Mouse (Mus musculus) intestine, postnatal 0 days (tissue): Measurements from ENCODE around the gene Ghrh. TPM values are rescaled to one million over a fixed set of nuclear protein-coding genes. Genes with fewer than 3 reads are reported as not detected.
"Not testable (repeated sequence)": the region's sequence is repeated elsewhere in the genome, so short reads cannot be mapped to it uniquely, and the experiment has no call there.

Source experiments
- ATAC-seq: fragments of 200-750 bp; cut with Nextera tagmentation; 2 replicates; pipeline ENCODE4 v1.8.0; 2017; ENCODE audit warnings: mild to moderate bottlenecking, moderate TSS enrichment, moderate library complexity
- H3K27ac ChIP-seq: fragments of 300-500 bp; sonication (generic); 2 replicates; pipeline ENCODE4 v1.5.1; 2014; ENCODE audit warnings: mild to moderate bottlenecking, low read depth, low read length, moderate library complexity
- H3K27me3 ChIP-seq: fragments of 300-500 bp; sonication (generic); replicated peaks from 2 replicates; pipeline ENCODE4 v1.6.1; 2014; ENCODE audit warnings: low read length, mixed read lengths; ENCODE audit not compliant: control insufficient read depth, insufficient read depth
- H3K36me3 ChIP-seq: fragments of 300-500 bp; sonication (generic); 2 replicates; pipeline ENCODE4 v1.6.1; 2014; ENCODE audit warnings: mild to moderate bottlenecking, moderate library complexity; ENCODE audit not compliant: control insufficient read depth, insufficient read depth
- H3K4me1 ChIP-seq: fragments of 300-500 bp; sonication (generic); replicated peaks from 2 replicates; pipeline ENCODE4 v1.6.1; 2014; ENCODE audit warnings: antibody characterized with exemption, low read length, mixed read lengths; ENCODE audit not compliant: control insufficient read depth, insufficient read depth
- H3K4me2 ChIP-seq: fragments of 300-500 bp; sonication (generic); replicated peaks from 2 replicates; pipeline ENCODE4 v1.6.1; 2014; ENCODE audit warnings: low read depth, mild to moderate bottlenecking, moderate library complexity
- H3K4me3 ChIP-seq: fragments of 300-500 bp; sonication (generic); 2 replicates; pipeline ENCODE4 v1.5.1; 2014; ENCODE audit warnings: low read depth, low read length
- H3K9ac ChIP-seq: fragments of 300-500 bp; sonication (generic); 2 replicates; pipeline ENCODE4 v1.6.1; 2014; ENCODE audit warnings: mild to moderate bottlenecking, low read depth, low read length
- H3K9me3 ChIP-seq: fragments of 300-500 bp; sonication (generic); 2 replicates; pipeline ENCODE4 v1.6.1; 2016; ENCODE audit warnings: mixed run types; ENCODE audit not compliant: control insufficient read depth
- CTCF ChIP-seq: sonication (generic); IDR thresholded peaks from 2 replicates; pipeline ENCODE4 v1.5.1; 2016; ENCODE audit warnings: low read depth, mild to moderate bottlenecking, control low read depth, antibody characterized with exemption, moderate library complexity
- WGBS: fragments of 180-500 bp; shearing (Covaris S2); extraction: QIAGEN DNeasy Blood & Tissue Kit; methylation state at CpG from one replicate; pipeline ENCODE4 v1.1.7; 2014; 5-methylcytosine and 5-hydroxymethylcytosine counted together
- polyA plus RNA-seq: library from polyadenylated mRNA; unstranded; fragments of >200 nt; fragmentation: Nextera tagmentation; extraction: Ambion mirVana; gene quantifications from 2 replicates; pipeline ENCODE4 v1.2.1, GENCODE M21; 2015

Ghrh gene
- polyA plus RNA-seq, 1 experiment from 2014 or later: 0.26 TPM

DNA sequence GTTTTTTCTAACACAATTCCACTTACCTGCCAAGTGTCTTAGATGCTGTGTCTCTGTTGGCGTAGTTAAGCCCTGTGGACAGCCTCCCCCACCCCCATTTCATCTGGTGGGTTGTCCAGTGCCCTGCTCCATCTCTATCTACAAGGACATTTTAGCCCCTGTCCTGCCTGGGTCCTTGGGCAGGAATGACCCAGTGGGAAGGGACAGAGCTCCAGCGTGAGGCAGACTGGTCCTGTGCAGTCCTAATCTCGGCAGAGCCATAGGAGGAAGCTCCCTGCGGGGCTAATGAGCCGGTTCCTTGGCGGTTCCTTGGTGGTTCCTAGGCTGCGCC, 42.2 kb upstream of the Ghrh start:
- Histone ChIP-seq H3K9ac (no peak overlapping the region), H3K4me3 (no peak overlapping the region), H3K9me3 (no peaks in the 10 kb centered on the region), H3K4me2 (no peak overlapping the region), H3K36me3 (peaks cover 18% of the 10 kb centered on the region; the same call in 1 of the 2 replicates), H3K27ac (no peak overlapping the region), H3K27me3 (no peaks in the 10 kb centered on the region), H3K4me1 (no peaks in the 10 kb centered on the region)
- no peak for ATAC-seq
- WGBS: 83% methylated on average over 7 of the region's 7 CpGs
- TF ChIP-seq CTCF: no peak

DNA sequence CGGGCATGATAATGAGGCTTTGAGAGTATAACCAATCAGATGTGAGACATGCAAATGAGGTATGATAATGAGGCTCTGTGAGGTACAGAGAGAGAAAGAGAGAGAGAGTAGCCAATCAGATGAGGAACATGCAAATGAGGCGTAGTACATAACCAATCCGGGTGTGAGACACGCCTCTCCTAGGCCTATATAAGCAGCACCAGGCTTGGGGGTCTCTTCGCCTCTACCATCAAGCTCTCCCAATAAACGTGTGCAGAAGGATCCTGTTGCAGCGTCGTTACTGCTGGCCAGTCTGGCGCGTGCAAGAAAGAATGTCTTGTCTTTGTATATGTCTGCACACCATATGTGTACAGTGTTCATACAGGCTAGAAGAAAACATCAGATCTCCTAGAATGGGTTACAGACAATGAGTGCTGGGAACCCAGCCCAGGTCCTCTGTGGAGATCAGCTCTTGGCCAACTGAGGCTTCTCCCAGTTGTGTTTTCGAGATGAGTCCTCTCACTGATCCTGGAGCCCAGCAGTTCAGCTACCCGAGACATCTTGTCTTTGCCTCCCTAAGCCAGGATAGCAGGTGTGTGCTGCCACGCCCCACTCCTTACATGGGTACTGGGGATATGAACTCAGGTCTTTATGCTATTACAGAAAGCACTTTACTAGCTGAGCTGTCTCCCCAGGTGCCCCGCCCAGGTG, 41.7 kb upstream of the Ghrh start:
- not testable (repeated sequence) for H3K4me2 ChIP-seq, H3K4me3 ChIP-seq, H3K9ac ChIP-seq, ATAC-seq, H3K27me3 ChIP-seq, H3K9me3 ChIP-seq, H3K4me1 ChIP-seq, H3K27ac ChIP-seq
- 93% methylated on average over 14 of the region's 14 CpGs for WGBS
- H3K36me3 ChIP-seq: peaks cover 18% of the 10 kb centered on the region; the same call in 1 of the 2 replicates

DNA sequence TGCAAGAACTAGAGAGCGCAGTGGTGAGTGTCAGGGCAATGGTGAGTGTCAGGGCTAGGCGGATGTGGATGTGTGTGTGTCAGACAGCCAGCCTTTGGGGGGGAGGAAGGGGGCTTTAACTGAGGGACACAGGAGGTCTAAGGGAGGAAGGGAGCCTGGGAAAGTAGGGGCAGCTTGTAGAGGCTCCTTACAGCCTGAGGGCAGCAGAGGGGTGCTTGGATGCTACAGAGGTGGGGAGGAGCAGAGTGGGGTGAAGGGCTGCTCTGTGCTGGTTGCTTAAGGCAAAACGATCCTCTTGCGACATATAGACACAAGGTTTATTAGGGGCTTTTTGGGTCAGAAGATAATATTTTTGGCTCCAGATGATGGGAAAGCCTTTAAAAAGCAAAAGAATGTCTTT, 37.5 kb upstream of the Ghrh start:
- no peak for TF ChIP-seq CTCF
- Histone ChIP-seq H3K27me3 (no peaks in the 10 kb centered on the region), H3K4me3 (no peak overlapping the region), H3K9ac (no peak overlapping the region), H3K36me3 (peaks cover 43% of the 10 kb centered on the region), H3K4me2 (no peak overlapping the region), H3K9me3 (no peaks in the 10 kb centered on the region), H3K4me1 (no peaks in the 10 kb centered on the region), H3K27ac (no peak overlapping the region)
- no peak for ATAC-seq
- 90% methylated on average over 4 of the region's 4 CpGs for WGBS

DNA sequence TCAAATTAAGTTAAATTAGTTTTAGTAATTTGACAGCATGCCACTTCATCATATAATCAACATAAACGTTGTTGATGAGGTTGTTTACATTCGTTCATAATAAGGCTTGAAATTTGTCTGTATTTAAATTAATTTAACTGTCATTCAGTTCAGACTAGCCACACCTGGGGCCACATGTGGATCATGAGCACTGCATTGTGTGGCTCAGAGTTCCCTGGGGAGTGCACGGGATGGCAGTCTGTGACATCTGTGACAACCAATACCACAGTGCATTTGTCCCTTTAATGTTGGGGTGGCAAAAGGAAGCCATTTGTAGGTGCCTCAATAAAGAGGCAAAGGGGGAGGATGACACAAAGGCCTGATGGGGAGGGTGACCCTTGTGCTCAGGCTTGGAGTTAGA, 29.7 kb upstream of the Ghrh start:
- Histone ChIP-seq H3K4me1 (peaks cover 8% of the 10 kb centered on the region), H3K4me3 (no peak overlapping the region), H3K9ac (no peak overlapping the region), H3K36me3 (peaks cover 23% of the 10 kb centered on the region), H3K27ac (no peak overlapping the region), H3K4me2 (no peak overlapping the region), H3K27me3 (no peaks in the 10 kb centered on the region), H3K9me3 (no peaks in the 10 kb centered on the region)
- 64% methylated on average over 3 of the region's 3 CpGs for WGBS
- TF ChIP-seq CTCF: no peak
- no peak for ATAC-seq

DNA sequence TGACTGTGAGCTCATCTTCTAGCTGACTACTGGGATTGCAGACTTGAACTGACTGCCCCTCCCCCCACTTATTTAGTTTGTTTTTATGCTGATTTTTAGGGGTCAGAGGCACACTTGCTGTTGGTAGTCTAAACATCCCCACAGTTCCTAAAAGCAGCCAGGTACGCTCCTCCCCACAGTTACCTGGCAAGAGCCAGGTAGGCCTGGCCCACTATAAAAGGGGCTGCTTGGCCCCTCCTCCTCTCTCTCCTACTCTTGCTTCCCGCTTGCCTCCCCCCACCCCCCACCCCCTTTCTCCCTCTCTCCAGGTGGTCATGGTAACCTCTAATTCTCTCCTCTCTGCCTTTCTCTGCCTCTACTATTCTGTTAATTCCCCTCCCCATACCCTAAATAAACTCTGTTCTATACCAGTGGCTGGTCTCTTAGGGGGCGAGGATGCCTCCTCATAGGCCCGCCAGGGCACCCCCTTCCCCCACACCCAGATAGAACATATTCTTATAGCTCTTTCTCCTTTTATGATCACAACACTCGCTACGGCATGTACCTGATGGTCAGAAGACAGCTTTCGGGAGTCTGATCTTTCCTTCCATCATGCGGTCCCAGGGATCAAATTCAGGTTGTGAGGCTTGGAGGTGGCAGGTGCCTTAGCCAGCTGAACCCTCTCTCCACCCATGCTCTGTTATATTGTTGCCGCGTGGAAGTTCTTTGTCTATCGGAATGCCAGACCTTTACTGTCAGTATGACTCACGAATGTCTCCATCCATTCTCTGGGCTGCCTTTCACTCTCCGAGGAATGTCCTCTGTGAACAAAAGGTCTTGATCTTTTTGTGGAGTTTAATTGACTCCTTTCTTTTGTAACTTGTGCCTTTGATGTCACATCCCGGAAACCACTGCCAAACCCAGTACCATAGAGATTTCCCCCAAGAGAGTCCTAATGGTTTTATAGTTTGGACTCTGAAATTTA, 28.8 kb upstream of the Ghrh start:
- no peak for ATAC-seq
- WGBS: 34% methylated on average over 14 of the region's 14 CpGs
- H3K27ac ChIP-seq: peak overlapping the region; percentile 66; the same call in 1 of the 2 replicates
- peaks cover 18% of the 10 kb centered on the region for H3K36me3 ChIP-seq
- H3K27me3 ChIP-seq: no peaks in the 10 kb centered on the region
- no peak overlapping the region for H3K4me3 ChIP-seq
- H3K4me1 ChIP-seq: peaks cover 8% of the 10 kb centered on the region
- H3K4me2 ChIP-seq: peak overlapping the region; percentile 28
- H3K9ac ChIP-seq: no peak overlapping the region
- H3K9me3 ChIP-seq: no peaks in the 10 kb centered on the region
- no peak for TF ChIP-seq CTCF

DNA sequence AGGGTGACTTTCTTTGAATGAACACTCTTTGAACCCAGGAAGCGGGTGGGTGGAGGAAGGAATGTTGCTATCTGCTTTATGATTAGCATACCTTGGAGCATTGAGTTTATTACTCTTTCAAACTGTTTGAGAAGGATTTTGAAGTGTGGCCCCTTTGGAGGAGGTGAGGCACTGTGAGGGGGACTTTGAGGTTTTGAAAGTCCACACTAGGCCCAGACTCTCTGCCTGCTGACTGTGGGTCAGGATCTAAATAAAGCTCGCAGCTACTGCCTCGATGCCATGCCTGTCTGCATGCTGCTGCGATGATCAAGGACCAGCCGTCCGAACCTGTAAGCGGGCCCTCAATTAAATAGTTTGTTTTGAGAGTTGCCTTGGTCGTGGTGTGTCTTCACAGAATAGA, 27.7 kb upstream of the Ghrh start:
- WGBS: 27% methylated on average over 8 of the region's 8 CpGs
- Histone ChIP-seq H3K9me3 (no peaks in the 10 kb centered on the region), H3K27ac (peak overlapping the region; percentile 66; the same call in 1 of the 2 replicates), H3K4me1 (peaks cover 8% of the 10 kb centered on the region), H3K4me3 (no peak overlapping the region), H3K27me3 (no peaks in the 10 kb centered on the region), H3K36me3 (0 out of 2 replicates have a peak, but pooled peaks cover 11% of the 10 kb centered on the region), H3K4me2 (no peak overlapping the region), H3K9ac (no peak overlapping the region)
- peak; percentile 36; the same call in 1 of the 2 replicates for ATAC-seq
- no peak for TF ChIP-seq CTCF
